Mouse (Mus musculus): ENCODE measurements around the gene Ppcdc. TPM values are rescaled to one million over a fixed set of nuclear protein-coding genes. Genes with fewer than 3 reads are reported as not detected.

Ppcdc gene
- total RNA-seq, 2 experiments from 2014 or later = 9.0 to 9.3 TPM

DNA sequence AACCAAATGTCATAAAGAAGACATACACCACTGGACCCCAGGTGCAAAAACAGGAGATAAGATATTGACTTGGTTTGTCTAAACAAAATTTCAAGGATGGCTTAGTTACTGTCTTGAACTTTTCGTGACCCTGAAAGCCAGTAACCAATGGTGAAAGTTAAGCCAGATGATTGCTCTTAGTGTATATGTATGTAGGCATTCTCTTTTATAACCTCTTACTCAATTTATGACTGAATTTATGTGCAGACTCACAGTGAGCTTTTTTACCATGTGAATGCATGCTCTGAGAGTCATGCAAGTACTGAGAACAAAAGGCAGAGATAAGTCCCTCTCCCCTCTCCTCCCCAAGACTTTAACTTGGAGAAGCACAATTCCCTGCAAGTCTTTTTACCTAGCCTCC, 47.0 kb downstream of the Ppcdc start:
- intact Hi-C loops (cut with DNase I) = no loop called here

DNA sequence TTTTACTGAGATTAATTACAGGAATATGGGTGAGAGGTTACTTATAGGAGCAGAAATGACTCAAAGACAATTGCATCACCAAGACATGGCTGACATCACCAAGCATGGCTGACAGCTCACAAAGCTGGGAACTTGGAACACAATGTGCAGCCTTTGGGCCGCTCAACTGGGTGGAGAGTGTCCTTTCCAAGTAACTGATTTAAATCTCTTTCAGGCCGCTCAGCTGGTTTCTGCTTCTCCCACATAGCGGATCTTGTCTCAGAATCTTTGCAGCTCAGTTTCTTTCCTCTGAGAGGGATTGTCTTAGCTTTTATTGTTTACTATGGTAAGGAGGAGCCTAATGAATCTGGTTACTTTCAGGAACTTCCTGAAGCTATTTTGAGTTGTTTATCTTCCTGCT, 49.1 kb downstream of the Ppcdc start:
- no peak for DNase-seq
- intact Hi-C loops (cut with DNase I) = no loop called here

More for the DNA sequence above, 47.0 kb downstream of the Ppcdc start:
- no peak for DNase-seq

- intact Hi-C loops (cut with DNase I) = loop anchor here (5.0 kb wide), 1 partner anchor 43 kb away; no protein-coding TSS in a partner anchor
- DNase-seq = peak in 1 of 2 experiments; percentile 10
These were observed 50.8 kb downstream of the Ppcdc start for GRCm38 (mm10) chr9:57389131-57389530.

GRCm38 (mm10) chr9:57386926-57387325, 53.0 kb downstream of the Ppcdc start:
- DNase-seq = peak; percentile 9 to 50

DNA sequence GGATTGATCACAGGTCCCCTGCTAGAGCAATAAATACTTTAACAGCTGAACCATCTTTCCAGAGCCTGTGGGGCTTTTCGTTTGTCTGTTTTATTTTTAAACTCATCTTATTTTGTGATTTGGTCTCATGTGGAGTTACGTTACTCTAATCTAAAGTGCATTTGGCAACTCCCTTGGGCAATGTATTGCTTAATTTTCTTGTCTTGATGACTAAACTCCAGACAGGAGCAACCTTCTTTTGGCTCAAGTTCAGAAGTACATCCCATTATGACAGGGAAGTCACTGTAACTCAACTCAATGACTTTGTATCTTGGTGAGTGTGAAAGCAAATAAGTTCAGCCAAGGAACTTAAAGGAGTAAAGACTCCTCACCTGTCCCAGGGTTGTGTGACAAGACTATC, 55.3 kb downstream of the Ppcdc start:
- intact Hi-C loops (cut with DNase I) = loop anchor here (5.0 kb wide), 1 partner anchor 48 kb away; no protein-coding TSS in a partner anchor
- no peak for DNase-seq

More at GRCm38 (mm10) chr9:57386926-57387325, 53.0 kb downstream of the Ppcdc start:
- intact Hi-C loops (cut with DNase I) = loop anchor here (5.0 kb wide), 1 partner anchor 45 kb away; no protein-coding TSS in a partner anchor

- DNase-seq = no peak
- intact Hi-C loops (cut with DNase I) = no loop called here
These were observed 78.9 kb downstream of the Ppcdc start for GRCm38 (mm10) chr9:57360999-57361398.

DNA sequence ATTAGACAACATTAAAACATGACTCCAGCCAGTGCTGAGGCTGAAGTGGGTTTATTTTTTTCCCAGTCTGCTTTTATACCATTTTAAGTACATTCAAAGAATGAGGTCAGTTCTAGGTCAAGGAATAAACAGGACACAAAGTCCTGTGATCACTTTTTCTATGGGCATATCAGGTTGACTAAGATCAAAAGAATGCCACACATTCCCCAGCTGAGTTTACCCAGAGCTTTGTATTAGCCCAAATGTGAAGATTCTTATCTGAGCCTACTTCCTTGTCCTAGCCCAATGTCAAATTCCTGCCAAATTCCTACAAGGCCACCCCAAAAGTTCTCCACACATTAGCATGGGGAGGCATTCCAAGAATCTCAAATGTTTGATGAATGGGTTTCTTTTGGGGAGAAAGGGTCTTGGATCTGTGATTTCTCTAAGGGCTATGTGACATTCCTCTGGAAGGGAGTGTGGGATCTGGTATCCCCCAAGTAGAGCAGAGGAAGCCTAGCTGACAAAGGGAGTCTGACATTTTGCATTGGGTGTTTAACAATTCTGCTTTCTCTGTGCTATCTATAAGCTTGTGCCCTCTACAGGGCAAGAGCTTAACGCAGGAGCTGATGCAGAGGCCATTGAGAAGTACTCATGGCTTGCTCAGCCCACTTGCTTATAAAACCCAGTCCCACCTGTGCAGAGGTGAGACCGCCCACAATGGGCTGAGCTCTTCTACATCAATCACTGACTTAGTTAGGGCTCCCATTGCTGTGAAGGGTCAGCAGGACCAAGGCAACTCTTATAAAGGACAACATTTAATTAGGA, 85.3 kb downstream of the Ppcdc start:
- DNase-seq = no peak
- intact Hi-C loops (cut with DNase I) = loop anchor here (5.0 kb wide), 1 partner anchor 97 kb away; no protein-coding TSS in a partner anchor

GRCm38 (mm10) chr9:57351277-57351676, 88.6 kb downstream of the Ppcdc start:
- intact Hi-C loops (cut with DNase I) = loop anchor here (5.0 kb wide), 1 partner anchor 94 kb away; no protein-coding TSS in a partner anchor
- DNase-seq = no peak

- intact Hi-C loops (cut with DNase I) = no loop called here
These were observed 94.0 kb downstream of the Ppcdc start for GRCm38 (mm10) chr9:57345902-57346301.

DNA sequence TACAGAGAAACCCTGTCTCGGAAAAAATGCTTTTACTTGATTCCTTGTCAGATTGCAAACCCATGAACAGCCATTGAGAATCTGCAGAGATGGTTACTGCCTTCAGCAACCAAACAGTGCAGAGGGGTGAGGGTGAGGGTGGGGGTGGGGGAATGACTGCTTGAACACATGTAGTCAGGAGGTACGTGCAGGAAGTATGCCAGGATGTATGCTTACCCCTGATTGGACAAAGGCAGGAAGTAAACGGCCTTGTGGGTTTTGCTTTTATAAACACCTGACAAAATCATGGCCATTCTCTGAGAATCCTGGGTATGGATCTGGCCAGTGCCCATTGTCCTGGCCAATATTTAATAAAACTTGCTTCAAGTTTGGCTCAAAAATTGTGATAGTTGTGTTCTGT, 96.2 kb downstream of the Ppcdc start:
- DNase-seq = no peak
- intact Hi-C loops (cut with DNase I) = no loop called here

More at GRCm38 (mm10) chr9:57345902-57346301, 94.0 kb downstream of the Ppcdc start:
- DNase-seq = no peak

GRCm38 (mm10) chr9:57342906-57343474, 96.9 kb downstream of the Ppcdc start:
- no peak for DNase-seq
- intact Hi-C loops (cut with DNase I) = no loop called here

DNA sequence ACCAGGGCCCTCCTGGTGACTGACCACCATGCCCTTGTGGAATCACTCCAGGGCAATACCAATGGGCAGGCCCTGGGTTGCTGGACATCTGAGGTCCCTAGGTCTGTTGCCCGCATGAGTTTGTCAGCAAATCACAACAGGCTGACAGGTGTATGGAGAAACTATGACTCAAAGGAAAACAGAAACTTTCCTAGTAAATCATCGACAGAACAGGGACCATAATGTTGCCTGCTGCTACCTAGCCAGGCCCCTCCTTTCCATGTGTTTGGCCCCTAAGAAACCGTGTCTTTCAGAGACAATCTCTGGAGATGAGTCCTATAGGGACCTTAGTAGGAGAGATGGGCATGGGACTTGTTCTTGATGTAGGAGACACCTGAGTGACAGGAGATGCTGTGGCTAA, 97.7 kb downstream of the Ppcdc start:
- intact Hi-C loops (cut with DNase I) = no loop called here
- DNase-seq = no peak

- intact Hi-C loops (cut with DNase I) = no loop called here
- no peak for DNase-seq
These were observed 99.6 kb downstream of the Ppcdc start for GRCm38 (mm10) chr9:57340361-57340760.

DNA sequence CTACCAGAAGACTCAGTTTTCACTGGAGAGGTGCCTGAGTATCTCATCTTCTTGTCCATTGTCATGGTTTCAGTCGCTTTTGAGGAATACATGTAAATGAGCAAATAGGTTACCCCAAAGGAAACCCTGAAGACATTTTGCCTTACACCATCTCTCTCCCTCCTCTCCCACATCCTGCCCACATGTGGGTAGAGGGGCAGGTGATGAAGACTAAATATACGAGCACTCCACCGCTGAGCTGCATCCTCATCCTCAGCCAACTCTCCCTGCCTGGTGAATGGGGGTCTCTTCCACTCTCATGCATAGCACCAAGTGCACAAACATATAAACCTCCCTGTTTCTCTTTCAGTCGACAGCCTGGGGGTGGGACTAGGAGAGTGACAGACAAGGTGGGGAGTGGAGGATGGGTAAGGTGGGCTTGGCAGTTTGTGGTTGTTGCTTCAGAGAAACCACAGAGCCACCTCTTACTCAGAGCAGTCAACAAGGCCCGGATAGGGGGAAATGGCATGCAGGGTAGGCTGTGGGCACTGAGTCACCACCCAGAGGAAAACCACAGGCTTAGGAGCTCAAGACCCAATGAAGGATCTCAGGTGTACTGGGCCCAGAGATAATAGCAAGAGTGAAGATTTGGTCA, 100.2 kb downstream of the Ppcdc start:
- no peak for DNase-seq
- intact Hi-C loops (cut with DNase I) = no loop called here

DNA sequence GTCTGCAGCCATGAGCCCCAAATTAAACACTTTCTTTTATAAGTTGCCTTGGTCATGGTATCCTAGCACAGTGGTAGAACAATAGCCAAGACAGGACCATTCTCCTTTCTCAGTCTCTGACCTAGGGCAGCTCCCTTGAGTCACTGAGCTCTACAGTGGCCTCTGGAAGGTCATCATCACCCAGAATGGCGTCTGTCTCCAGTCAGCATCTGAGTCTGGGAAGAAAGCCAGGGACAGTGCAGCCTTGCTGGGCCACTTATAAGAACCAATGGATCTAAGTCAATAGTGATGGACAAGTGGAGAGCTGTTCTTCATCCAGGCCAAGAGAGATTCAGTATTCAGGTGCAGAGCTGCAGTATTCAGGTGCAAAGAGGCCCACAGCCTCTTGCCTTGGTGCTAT, 101.2 kb downstream of the Ppcdc start:
- DNase-seq = no peak
- intact Hi-C loops (cut with DNase I) = no loop called here

Other genes with a start within 250 kb of the Ppcdc start
- not detected for gene Trcg1, start 203.6 kb downstream of the Ppcdc start, total RNA-seq (2021)
- gene 1700017B05Rik, start 177.5 kb downstream of the Ppcdc start, total RNA-seq (2021) = 10 to 100 TPM; 15.5 to 16.4 TPM
- gene Scamp5, start 27.9 kb upstream of the Ppcdc start, total RNA-seq (2021) = 1 to 10 TPM; 7.4 to 7.7 TPM
- 1 to 10 TPM; 1.5 to 1.8 TPM for gene Rpp25, start 63.9 kb upstream of the Ppcdc start, total RNA-seq (2021)
- 1,000 to 10,000 TPM; 2,287 to 2,318 TPM for gene Cox5a, start 81.2 kb upstream of the Ppcdc start, total RNA-seq (2021)
- gene Fam219b, start 97.4 kb upstream of the Ppcdc start, total RNA-seq (2021) = 1 to 10 TPM; 5.0 to 5.9 TPM
- gene Mpi, start 112.6 kb upstream of the Ppcdc start, total RNA-seq (2021) = 100 to 1,000 TPM; 162 to 176 TPM
- 10 to 100 TPM; 28.0 to 32.7 TPM for gene Scamp2, start 120.8 kb upstream of the Ppcdc start, total RNA-seq (2021)
- 1 to 10 TPM; 8.9 to 9.1 TPM for gene Ulk3, start 149.3 kb upstream of the Ppcdc start, total RNA-seq (2021)
- not detected for gene Cplx3, start 166.2 kb upstream of the Ppcdc start, total RNA-seq (2021)
- not detected for gene Lman1l, start 180.7 kb upstream of the Ppcdc start, total RNA-seq (2021)
- 10 to 100 TPM; 26.9 to 34.1 TPM for gene Csk, start 213.5 kb upstream of the Ppcdc start, total RNA-seq (2021)
- not detected for gene Cyp1a2, start 243.6 kb upstream of the Ppcdc start, total RNA-seq (2021)
- gene Cyp1a1, start 247.8 kb upstream of the Ppcdc start, total RNA-seq (2021) = not detected

Measured in heart, postnatal 14 days (tissue).